17 mouse cellular contexts compared by ENCODE assay signal in genomic region chr12:99385073-99385472, GRCm38 (mm10).
"Had no signal": no experiment of that assay in that cellular context is flagged by ENCODE, and none has a peak within 500 bp of the region (broad histone marks: within the 10 kb centered on the region; RNA-seq: fewer than 3 reads in every experiment).

No protein-coding gene starts in this region.

- H3K4me3 ChIP-seq: kidney, embryonic 15.5 days; limb, embryonic 10.5 days; limb, embryonic 13.5 days; liver, embryonic 12.5 days; liver, embryonic 15.5 days had no signal

- H3K9ac ChIP-seq: kidney, embryonic 15.5 days; limb, embryonic 13.5 days; liver, embryonic 12.5 days; liver, embryonic 15.5 days had no signal

- H3K9me3 ChIP-seq: kidney, embryonic 15.5 days; limb, embryonic 10.5 days; limb, embryonic 13.5 days; liver, embryonic 12.5 days; liver, embryonic 15.5 days had no signal

- DNase-seq: kidney, adult 8-10 months; kidney, postnatal 10 days; kidney, postnatal 36 days; layer of hippocampus, postnatal 36 days; liver; lung, adult 2 months; lung, postnatal 14 days; lung, postnatal 4 days; midbrain, embryonic 14.5 days; thymus, adult 18-20 months; thymus, postnatal 36 days had no signal

- H3K4me2 ChIP-seq: kidney, embryonic 15.5 days; limb, embryonic 13.5 days; liver, embryonic 12.5 days; liver, embryonic 15.5 days; midbrain, embryonic 11.5 days had no signal

- H3K27me3 ChIP-seq: kidney, embryonic 15.5 days; limb, embryonic 13.5 days; liver, embryonic 12.5 days; liver, embryonic 15.5 days had no signal

- H3K27ac ChIP-seq: kidney, embryonic 15.5 days; limb, embryonic 10.5 days; limb, embryonic 13.5 days; liver, embryonic 12.5 days; liver, embryonic 15.5 days had no signal

- ATAC-seq: liver, embryonic 12.5 days had no signal
